Mouse (Mus musculus) MEL (cell line): Measurements from ENCODE around the gene Il17c. TPM values are rescaled to one million over a fixed set of nuclear protein-coding genes. Genes with fewer than 3 reads are reported as not detected.

Source experiments
- DNase-seq: peaks from one replicate; pipeline ENCODE4 v3.0.0; 2011; ENCODE audit warnings: low read depth, low spot score
- H3K27ac ChIP-seq: 2 replicates; pipeline ENCODE4 v1.5.1; 2012; ENCODE audit warnings: low read depth, mild to moderate bottlenecking, control low read depth, low read length, moderate library complexity; ENCODE audit not compliant: control insufficient read depth
- H3K27me3 ChIP-seq, 2 experiments: fragments of 150-350 bp in 1 of 2; sonication (generic) in 1 of 2; 2 replicates each; pipeline ENCODE4 v1.6.1; 2012; ENCODE audit warnings: low read length in 2 of 2, mild to moderate bottlenecking in 2 of 2, improper control_type of control experiment in 1 of 2, moderate library complexity in 1 of 2; ENCODE audit not compliant: insufficient read depth in 2 of 2, control insufficient read depth in 1 of 2
- H3K36me3 ChIP-seq, 2 experiments: 2 replicates each; pipeline ENCODE4 v1.6.1; 2012 to 2014; ENCODE audit warnings: low read length in 2 of 2, improper control_type of control experiment in 1 of 2, inconsistent platforms in 1 of 2, mild to moderate bottlenecking in 1 of 2; ENCODE audit not compliant: insufficient read depth in 2 of 2, control insufficient read depth in 1 of 2
- H3K4me1 ChIP-seq, 2 experiments: fragments of 150-350 bp in 1 of 2; sonication (generic) in 1 of 2; 2 replicates each; pipeline ENCODE4 v1.6.1; 2012; ENCODE audit warnings: low read length in 2 of 2, improper control_type of control experiment in 1 of 2, mild to moderate bottlenecking in 1 of 2; ENCODE audit not compliant: insufficient read depth in 2 of 2, control insufficient read depth in 1 of 2
- H3K4me3 ChIP-seq, 2 experiments: fragments of 150-350 bp in 1 of 2; sonication (generic) in 1 of 2; 2 replicates each; pipeline ENCODE4 v1.5.1; 2012; ENCODE audit warnings: low read depth in 2 of 2, low read length in 2 of 2, mild to moderate bottlenecking in 2 of 2, moderate library complexity in 2 of 2, control low read depth in 1 of 2, improper control_type of control experiment in 1 of 2; ENCODE audit not compliant: control insufficient read depth in 1 of 2, insufficient read depth in 1 of 2
- H3K79me2 ChIP-seq: 2 replicates; pipeline ENCODE4 v1.6.1; 2012; ENCODE audit warnings: mild to moderate bottlenecking, low read length, moderate library complexity; ENCODE audit not compliant: control insufficient read depth, poor library complexity, insufficient read depth
- H3K9ac ChIP-seq: 2 replicates; pipeline ENCODE4 v1.6.1; 2012; ENCODE audit warnings: low read depth, mild to moderate bottlenecking, control low read depth, low read length, moderate library complexity; ENCODE audit not compliant: control insufficient read depth, poor library complexity, severe bottlenecking
- H3K9me3 ChIP-seq: fragments of 150-350 bp; sonication (generic); replicated peaks from 2 replicates; pipeline ENCODE4 v1.6.1; 2012; ENCODE audit warnings: mild to moderate bottlenecking, low read length, improper control_type of control experiment, moderate library complexity; ENCODE audit not compliant: insufficient read depth
- BHLHE40 ChIP-seq: IDR thresholded peaks from 2 replicates; pipeline ENCODE4 v1.6.1; 2012; ENCODE audit warnings: low read depth, mild to moderate bottlenecking, inconsistent platforms, low read length, improper control_type of control experiment, borderline replicate concordance
- CHD1 ChIP-seq: IDR thresholded peaks from 2 replicates; pipeline ENCODE4 v1.6.1; 2012; ENCODE audit warnings: low read depth, mild to moderate bottlenecking, inconsistent platforms, low read length, improper control_type of control experiment
- CTCF ChIP-seq, 3 experiments: IDR thresholded peaks in 2 of 3; conservative IDR thresholded peaks in 1 of 3; 2 replicates each; pipeline ENCODE4 v1.5.1; 2011 to 2012; ENCODE audit warnings: low read length in 3 of 3, low read depth in 2 of 3, mild to moderate bottlenecking in 2 of 3, improper control_type of control experiment in 1 of 3, inconsistent platforms in 1 of 3, mixed read lengths in 1 of 3, moderate library complexity in 1 of 3; ENCODE audit not compliant: control insufficient read depth in 1 of 3, insufficient read depth in 1 of 3, poor library complexity in 1 of 3, severe bottlenecking in 1 of 3
- ELF1 ChIP-seq: IDR thresholded peaks from 2 replicates; pipeline ENCODE4 v1.6.1; 2014; ENCODE audit warnings: low read depth, mild to moderate bottlenecking, inconsistent platforms, low read length, improper control_type of control experiment, moderate library complexity
- ETS1 ChIP-seq: IDR thresholded peaks from 2 replicates; pipeline ENCODE4 v1.6.1; 2012; ENCODE audit warnings: low read depth, mild to moderate bottlenecking, inconsistent platforms, low read length, improper control_type of control experiment, moderate library complexity
- GATA1 ChIP-seq: IDR thresholded peaks from 2 replicates; pipeline ENCODE4 v1.6.1; 2011; ENCODE audit warnings: low read depth, low read length, improper control_type of control experiment
- JUND ChIP-seq: IDR thresholded peaks from 2 replicates; pipeline ENCODE4 v1.6.1; 2011; ENCODE audit warnings: low read depth, mild to moderate bottlenecking, improper control_type of control experiment, low read length
- KAT2A ChIP-seq: conservative IDR thresholded peaks from 2 replicates; pipeline ENCODE4 v1.6.1; 2012; ENCODE audit warnings: low read depth, low read length, improper control_type of control experiment, inconsistent platforms
- MAFK ChIP-seq: IDR thresholded peaks from 2 replicates; pipeline ENCODE4 v1.6.1; 2011; ENCODE audit warnings: low read depth, mild to moderate bottlenecking, low read length, improper control_type of control experiment, borderline replicate concordance
- MAX ChIP-seq: IDR thresholded peaks from 2 replicates; pipeline ENCODE4 v1.6.1; 2011; ENCODE audit warnings: low read length, improper control_type of control experiment
- MAZ ChIP-seq: IDR thresholded peaks from 2 replicates; pipeline ENCODE4 v1.6.1; 2012; ENCODE audit warnings: low read depth, mild to moderate bottlenecking, inconsistent platforms, low read length, improper control_type of control experiment
- MEF2A ChIP-seq: IDR thresholded peaks from 2 replicates; pipeline ENCODE4 v1.6.1; 2014; ENCODE audit warnings: low read depth, mild to moderate bottlenecking, inconsistent platforms, low read length, improper control_type of control experiment; ENCODE audit not compliant: poor library complexity, insufficient replicate concordance, severe bottlenecking; ENCODE audit errors: extremely low read depth
- MYC ChIP-seq: IDR thresholded peaks from 2 replicates; pipeline ENCODE4 v1.6.1; 2011; ENCODE audit warnings: low read depth, mild to moderate bottlenecking, low read length, improper control_type of control experiment, moderate library complexity
- NRF1 ChIP-seq: IDR thresholded peaks from 2 replicates; pipeline ENCODE4 v1.6.1; 2014; ENCODE audit warnings: low read depth, mild to moderate bottlenecking, inconsistent platforms, low read length, improper control_type of control experiment, moderate library complexity; ENCODE audit not compliant: poor library complexity, insufficient read depth, severe bottlenecking
- POLR2A ChIP-seq, 2 experiments: IDR thresholded peaks; 2 replicates each; pipeline ENCODE4 v1.6.1; 2011 to 2012; ENCODE audit warnings: low read length in 2 of 2, mild to moderate bottlenecking in 2 of 2, control low read depth in 1 of 2, improper control_type of control experiment in 1 of 2, low read depth in 1 of 2, moderate library complexity in 1 of 2; ENCODE audit not compliant: control insufficient read depth in 1 of 2, insufficient read depth in 1 of 2, poor library complexity in 1 of 2
- POLR2AphosphoS2 ChIP-seq: IDR thresholded peaks from 2 replicates; pipeline ENCODE4 v1.6.1; 2011; ENCODE audit warnings: low read length, improper control_type of control experiment
- RAD21 ChIP-seq: IDR thresholded peaks from 2 replicates; pipeline ENCODE4 v1.6.1; 2011; ENCODE audit warnings: mild to moderate bottlenecking, low read depth, low read length, improper control_type of control experiment
- RCOR1 ChIP-seq: IDR thresholded peaks from 2 replicates; pipeline ENCODE4 v1.6.1; 2012; ENCODE audit warnings: low read depth, mild to moderate bottlenecking, inconsistent platforms, low read length, improper control_type of control experiment
- SIN3A ChIP-seq: IDR thresholded peaks from 2 replicates; pipeline ENCODE4 v1.6.1; 2012; ENCODE audit warnings: low read length, improper control_type of control experiment, inconsistent platforms
- SMC3 ChIP-seq: IDR thresholded peaks from 2 replicates; pipeline ENCODE4 v1.6.1; 2011; ENCODE audit warnings: low read depth, low read length, improper control_type of control experiment
- TAL1 ChIP-seq: IDR thresholded peaks from 2 replicates; pipeline ENCODE4 v1.6.1; 2012; ENCODE audit warnings: mild to moderate bottlenecking, inconsistent platforms, low read length, moderate library complexity, mixed read lengths
- TCF12 ChIP-seq: IDR thresholded peaks from 2 replicates; pipeline ENCODE4 v1.6.1; 2014; ENCODE audit warnings: low read depth, mild to moderate bottlenecking, inconsistent platforms, low read length, improper control_type of control experiment, moderate library complexity
- UBTF ChIP-seq: IDR thresholded peaks from 2 replicates; pipeline ENCODE4 v1.6.1; 2012; ENCODE audit warnings: low read depth, mild to moderate bottlenecking, inconsistent platforms, low read length, improper control_type of control experiment, moderate library complexity, borderline replicate concordance; ENCODE audit not compliant: insufficient read depth
- ZC3H11A ChIP-seq: IDR thresholded peaks from 2 replicates; pipeline ENCODE4 v1.6.1; 2012; ENCODE audit warnings: low read depth, mild to moderate bottlenecking, inconsistent platforms, low read length, improper control_type of control experiment
- ZKSCAN1 ChIP-seq: IDR thresholded peaks from 2 replicates; pipeline ENCODE4 v1.6.1; 2012; ENCODE audit warnings: low read depth, mild to moderate bottlenecking, inconsistent platforms, low read length, improper control_type of control experiment, moderate library complexity
- ZMIZ1 ChIP-seq: IDR thresholded peaks from 2 replicates; pipeline ENCODE4 v1.6.1; 2012; ENCODE audit warnings: low read depth, mild to moderate bottlenecking, inconsistent platforms, low read length, improper control_type of control experiment, moderate library complexity
- ZNF384 ChIP-seq: IDR thresholded peaks from 2 replicates; pipeline ENCODE4 v1.6.1; 2012; ENCODE audit warnings: low read depth, mild to moderate bottlenecking, inconsistent platforms, low read length, improper control_type of control experiment
- polyA plus RNA-seq, 2 experiments: library from polyadenylated mRNA; stranded (reverse) in 1 of 2; unstranded in 1 of 2; fragments of >175 nt in 1 of 2; fragments of >200 nt in 1 of 2; gene quantifications; 2 replicates each; pipeline versions ENCODE4 v1.2.1 to v1.2.4; 2012; ENCODE audit warnings: low replicate concordance in 2 of 2, low read depth in 1 of 2; ENCODE audit not compliant: insufficient read length in 2 of 2, insufficient read depth in 1 of 2, missing spikeins in 1 of 2
- total RNA-seq: library from RNA; depleted of rRNA; stranded (reverse); fragments of 300-350 nt; gene quantifications from 2 replicates; pipeline ENCODE4 v1.2.3, GENCODE M21; 2012

The Il17c gene
- total and polyA plus RNA-seq, 3 experiments = 0.43 TPM; not detected in 2

DNA sequence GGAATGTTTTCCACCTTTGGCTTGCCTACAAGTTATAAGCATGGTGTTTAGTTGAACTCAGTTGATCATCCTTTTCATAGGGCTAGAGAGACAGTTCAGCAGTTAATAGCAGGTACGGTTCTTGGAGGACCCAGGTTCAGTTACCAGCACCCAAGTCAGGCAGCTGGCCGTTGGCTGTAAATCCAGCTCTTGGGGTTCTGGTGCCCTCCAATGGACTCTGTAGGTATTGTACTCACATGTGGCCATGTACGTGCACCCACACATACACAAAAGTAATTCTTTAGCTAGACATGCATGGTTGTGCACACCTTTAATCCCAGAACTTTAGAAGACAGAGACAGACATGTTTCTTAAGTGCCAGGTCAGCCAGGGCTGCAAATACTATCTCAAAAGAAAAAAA, 32.5 kb upstream of the Il17c start:
- Histone ChIP-seq H3K27ac (no peak overlapping the region), H3K4me1 (no peaks in the 10 kb centered on the region), H3K9ac (no peak overlapping the region), H3K9me3 (no peaks in the 10 kb centered on the region), H3K79me2 (peaks cover 1% of the 10 kb centered on the region), H3K36me3 (peaks cover 0 to 41% of the 10 kb centered on the region in 2 experiments; a peak in 2 of 4 replicates), H3K4me3 (no peak overlapping the region), H3K27me3 (no peaks in the 10 kb centered on the region)
- peak; percentile 53 for DNase-seq
- TF ChIP-seq ELF1 (no peak), RAD21 (peak; percentile 55), ZC3H11A (peak; percentile 40; the same call in 1 of the 2 replicates), CTCF (IDR thresholded peaks at IDR 0.05 in 2 of 3, conservative IDR thresholded peaks at IDR 0.05 in 1 of 3; ENCODE audit: control insufficient read depth in 1 of 3, insufficient read depth in 1 of 3, low read depth in 2 of 3, low read length in 3 of 3, poor library complexity in 1 of 3, severe bottlenecking in 1 of 3) (peak; percentile 34 to 53 (median 49); a peak in 5 of 6 replicates), MYC (0 out of 2 replicates have a peak, but pooled peaks have one; percentile 41), SMC3 (peak; percentile 51), MAZ (no peak)

DNA sequence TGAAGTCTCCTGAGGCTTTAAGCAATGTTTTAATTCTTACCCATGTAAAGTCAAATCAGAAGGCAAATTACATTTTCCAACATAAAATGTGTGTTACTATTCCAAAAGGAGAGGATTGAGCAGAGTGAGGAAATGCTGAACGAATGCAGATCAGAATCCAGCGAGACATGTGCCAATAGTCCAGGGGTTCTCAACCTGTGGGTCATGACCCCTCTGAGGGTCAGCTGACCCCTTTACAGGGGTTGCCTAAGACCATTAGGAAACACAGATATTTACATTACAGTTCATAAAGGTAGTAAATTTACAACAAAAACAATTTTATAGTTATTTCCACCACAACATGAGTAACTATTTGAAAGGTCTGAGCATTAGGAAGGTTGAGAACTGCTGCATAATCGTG, 31.1 kb upstream of the Il17c start:
- Histone ChIP-seq H3K79me2 (no peaks in the 10 kb centered on the region; the same call in none of the 2 replicates), H3K36me3 (peaks cover 0 to 38% of the 10 kb centered on the region in 2 experiments; a peak in 2 of 4 replicates), H3K4me1 (no peaks in the 10 kb centered on the region)

GRCm38 (mm10) chr8:122393717-122394116, 28.1 kb upstream of the Il17c start:
- Histone ChIP-seq H3K36me3 (peaks cover 0 to 39% of the 10 kb centered on the region in 2 experiments; a peak in 2 of 4 replicates), H3K27me3 (no peaks in the 10 kb centered on the region), H3K9me3 (no peaks in the 10 kb centered on the region), H3K27ac (no peak overlapping the region), H3K4me3 (no peak overlapping the region), H3K4me1 (no peaks in the 10 kb centered on the region), H3K9ac (no peak overlapping the region), H3K79me2 (no peaks in the 10 kb centered on the region)
- no peak for DNase-seq
- no peak for TF ChIP-seq ETS1
- TF ChIP-seq ELF1 = no peak
- TF ChIP-seq MYC = no peak
- TF ChIP-seq SIN3A = no peak
- no peak for TF ChIP-seq BHLHE40
- no peak for TF ChIP-seq POLR2AphosphoS2
- no peak for TF ChIP-seq TCF12
- no peak for TF ChIP-seq MAFK
- no peak for TF ChIP-seq ZMIZ1
- no peak for TF ChIP-seq MAX
- no peak for TF ChIP-seq NRF1
- no peak for TF ChIP-seq CHD1
- no peak for TF ChIP-seq RCOR1
- no peak for TF ChIP-seq KAT2A
- TF ChIP-seq MEF2A = no peak
- no peak for TF ChIP-seq JUND
- no peak for TF ChIP-seq ZNF384
- TF ChIP-seq GATA1 = no peak
- TF ChIP-seq UBTF = no peak

More for the DNA sequence above, 31.1 kb upstream of the Il17c start:
- H3K27me3 ChIP-seq = no peaks in the 10 kb centered on the region
- no peak for DNase-seq
- H3K9me3 ChIP-seq = no peaks in the 10 kb centered on the region
- no peak overlapping the region for H3K4me3 ChIP-seq
- TF ChIP-seq POLR2A (IDR thresholded peaks at IDR 0.05; ENCODE audit: control insufficient read depth in 1 of 2, insufficient read depth in 1 of 2, low read depth in 1 of 2, low read length in 2 of 2, poor library complexity in 1 of 2) (no peak), TAL1 (no peak), ZKSCAN1 (no peak), UBTF (no peak), GATA1 (no peak), RCOR1 (no peak), MAZ (no peak)
- H3K9ac ChIP-seq = no peak overlapping the region
- H3K27ac ChIP-seq = no peak overlapping the region
